Mouse (Mus musculus) kidney, embryonic 14.5 days (tissue): Measurements from ENCODE around the gene Cpsf6. TPM values are rescaled to one million over a fixed set of nuclear protein-coding genes. Genes with fewer than 3 reads are reported as not detected.

Source experiments
- ATAC-seq: fragments of 200-750 bp; cut with Nextera tagmentation; 2 replicates; pipeline ENCODE4 v1.8.0; 2017; ENCODE audit warnings: moderate number of reproducible peaks, mild to moderate bottlenecking, moderate TSS enrichment, moderate library complexity; ENCODE audit not compliant: low FRiP score, low TSS enrichment
- H3K27ac ChIP-seq: fragments of 300-500 bp; sonication (generic); 2 replicates; pipeline ENCODE4 v1.5.1; 2014; ENCODE audit warnings: low read depth, mild to moderate bottlenecking, low read length, moderate library complexity, mixed read lengths
- H3K27me3 ChIP-seq: fragments of 300-500 bp; sonication (generic); 2 replicates; pipeline ENCODE4 v1.6.1; 2014; ENCODE audit warnings: mild to moderate bottlenecking, low read length; ENCODE audit not compliant: control insufficient read depth, insufficient read depth
- H3K36me3 ChIP-seq: fragments of 300-500 bp; sonication (generic); 2 replicates; pipeline ENCODE4 v1.6.1; 2014; ENCODE audit warnings: low read length, mixed read lengths; ENCODE audit not compliant: control insufficient read depth, insufficient read depth
- H3K4me1 ChIP-seq: fragments of 300-500 bp; sonication (generic); 2 replicates; pipeline ENCODE4 v1.6.1; 2014; ENCODE audit warnings: low read length, mixed read lengths; ENCODE audit not compliant: control insufficient read depth, insufficient read depth
- H3K4me2 ChIP-seq: fragments of 300-500 bp; sonication (generic); replicated peaks from 2 replicates; pipeline ENCODE4 v1.6.1; 2014; ENCODE audit warnings: low read depth, mild to moderate bottlenecking, low read length
- H3K4me3 ChIP-seq: fragments of 300-500 bp; sonication (generic); 2 replicates; pipeline ENCODE4 v1.5.1; 2014; ENCODE audit warnings: mild to moderate bottlenecking, low read length
- H3K9ac ChIP-seq: fragments of 300-500 bp; sonication (generic); 2 replicates; pipeline ENCODE4 v1.6.1; 2014; ENCODE audit warnings: low read depth, mild to moderate bottlenecking, low read length, moderate library complexity
- H3K9me3 ChIP-seq: fragments of 300-500 bp; sonication (generic); 2 replicates; pipeline ENCODE4 v1.6.1; 2016; ENCODE audit warnings: low read length; ENCODE audit not compliant: control insufficient read depth
- WGBS: fragments of 180-500 bp; shearing (Covaris S2); extraction: QIAGEN DNeasy Blood & Tissue Kit; methylation state at CpG from one replicate; pipeline ENCODE4 v1.1.7; 2014; 5-methylcytosine and 5-hydroxymethylcytosine counted together
- polyA plus RNA-seq: library from polyadenylated mRNA; unstranded; fragments of >200 nt; fragmentation: Nextera tagmentation; extraction: Ambion mirVana; gene quantifications from 2 replicates; pipeline ENCODE4 v1.2.1, GENCODE M21; 2014

The Cpsf6 gene
- polyA plus RNA-seq, 1 experiment from 2014 or later = 208 TPM

DNA sequence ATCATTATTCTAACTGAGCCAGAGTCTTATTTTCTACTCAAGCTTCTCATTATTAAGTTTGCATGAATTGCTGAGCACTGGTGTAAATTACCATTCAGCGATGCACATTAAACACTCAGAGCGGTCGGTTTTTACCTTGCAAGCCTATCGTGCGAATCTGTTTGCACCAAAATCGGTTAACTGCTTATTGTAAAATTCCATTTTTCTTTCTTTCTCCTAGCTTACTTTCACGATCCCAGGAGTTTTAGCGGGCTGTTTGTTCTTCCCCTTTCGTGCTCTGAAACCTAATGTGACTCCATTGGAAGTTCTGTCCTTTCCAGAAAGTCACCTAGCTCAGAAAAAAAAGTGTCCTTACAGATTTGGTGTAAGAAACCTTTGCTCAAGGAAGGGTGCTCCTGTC is 36.3 kb upstream of the Cpsf6 start:
- no peaks in the 10 kb centered on the region for H3K9me3 ChIP-seq
- H3K27ac ChIP-seq = no peak overlapping the region
- no peak overlapping the region for H3K4me2 ChIP-seq
- no peaks in the 10 kb centered on the region for H3K36me3 ChIP-seq
- WGBS = 90% methylated on average over 9 of the region's 9 CpGs
- no peak overlapping the region for H3K4me3 ChIP-seq
- 0 out of 2 replicates have a peak, but pooled peaks cover 2% of the 10 kb centered on the region for H3K27me3 ChIP-seq
- no peak for ATAC-seq
- H3K9ac ChIP-seq = no peak overlapping the region
- 0 out of 2 replicates have a peak, but pooled peaks cover 10% of the 10 kb centered on the region for H3K4me1 ChIP-seq

- H3K9me3 ChIP-seq = no peaks in the 10 kb centered on the region
- no peak overlapping the region for H3K4me3 ChIP-seq
- ATAC-seq = no peak
- H3K27ac ChIP-seq = no peak overlapping the region
- 91% methylated on average over 6 of the region's 6 CpGs for WGBS
- 0 out of 2 replicates have a peak, but pooled peaks cover 10% of the 10 kb centered on the region for H3K4me1 ChIP-seq
- no peaks in the 10 kb centered on the region for H3K36me3 ChIP-seq
- H3K9ac ChIP-seq = no peak overlapping the region
- 0 out of 2 replicates have a peak, but pooled peaks cover 2% of the 10 kb centered on the region for H3K27me3 ChIP-seq
- H3K4me2 ChIP-seq = no peak overlapping the region
Measured at GRCm38 (mm10) chr10:117415364-117416057, 35.7 kb upstream of the Cpsf6 start.

- ATAC-seq = no peak
- Histone ChIP-seq H3K27me3 (0 out of 2 replicates have a peak, but pooled peaks cover 2% of the 10 kb centered on the region), H3K9ac (no peak overlapping the region), H3K4me2 (no peak overlapping the region), H3K9me3 (no peaks in the 10 kb centered on the region), H3K4me3 (no peak overlapping the region), H3K27ac (no peak overlapping the region), H3K4me1 (0 out of 2 replicates have a peak, but pooled peaks cover 10% of the 10 kb centered on the region), H3K36me3 (no peaks in the 10 kb centered on the region)
- 79% methylated on average over 1 of the region's 1 CpGs for WGBS
Measured at GRCm38 (mm10) chr10:117414726-117415125, 34.9 kb upstream of the Cpsf6 start.

DNA sequence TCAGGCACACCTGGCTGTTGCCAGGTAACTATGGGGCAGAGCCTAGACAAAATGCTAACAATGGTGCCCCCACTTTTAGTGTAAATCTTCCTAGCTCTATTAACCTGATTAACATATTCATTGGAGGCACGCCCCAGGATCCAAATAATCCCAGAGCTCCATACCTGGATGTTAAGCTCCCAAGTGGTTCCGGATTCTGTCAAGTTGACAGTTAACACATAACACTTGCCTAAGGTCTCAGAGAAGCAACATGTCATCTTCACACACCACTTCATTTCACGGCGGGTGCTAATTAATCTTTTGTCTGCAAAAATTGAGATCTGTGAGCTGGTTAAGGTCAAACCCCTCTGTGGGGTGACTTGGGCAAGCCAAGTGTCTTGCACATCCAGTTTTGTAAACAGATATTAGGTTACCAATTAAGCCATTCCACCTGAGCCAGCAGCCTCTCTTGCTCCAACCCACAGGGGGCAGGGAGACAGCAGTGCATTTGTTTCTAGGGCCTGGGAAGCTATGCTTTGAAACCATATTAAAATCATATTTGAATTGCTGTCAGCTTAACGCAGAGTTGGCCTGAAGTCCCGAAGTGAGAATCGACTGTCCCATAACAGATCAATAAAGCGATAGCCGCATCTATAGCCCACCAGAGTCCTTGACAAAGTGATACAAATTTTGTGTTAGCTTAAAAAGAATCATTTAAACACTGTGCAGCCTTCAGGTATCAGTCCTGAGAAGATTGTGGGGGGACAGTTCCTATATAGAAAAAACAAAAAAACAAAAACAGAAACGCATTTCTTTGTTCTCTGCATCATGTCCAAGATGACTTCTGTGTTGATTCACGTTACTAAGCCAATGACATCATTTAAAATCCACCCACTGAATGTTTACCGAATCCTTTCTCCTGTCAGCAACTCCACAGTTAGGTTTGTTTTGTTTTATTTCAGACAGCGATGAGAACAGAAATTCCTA is 34.0 kb upstream of the Cpsf6 start:
- no peak overlapping the region for H3K27ac ChIP-seq
- no peaks in the 10 kb centered on the region for H3K36me3 ChIP-seq
- H3K9me3 ChIP-seq = no peaks in the 10 kb centered on the region
- no peak overlapping the region for H3K9ac ChIP-seq
- no peak overlapping the region for H3K4me3 ChIP-seq
- no peak for ATAC-seq
- WGBS = 76% methylated on average over 13 of the region's 13 CpGs
- H3K27me3 ChIP-seq = 0 out of 2 replicates have a peak, but pooled peaks cover 2% of the 10 kb centered on the region
- H3K4me1 ChIP-seq = 0 out of 2 replicates have a peak, but pooled peaks cover 10% of the 10 kb centered on the region
- H3K4me2 ChIP-seq = no peak overlapping the region

DNA sequence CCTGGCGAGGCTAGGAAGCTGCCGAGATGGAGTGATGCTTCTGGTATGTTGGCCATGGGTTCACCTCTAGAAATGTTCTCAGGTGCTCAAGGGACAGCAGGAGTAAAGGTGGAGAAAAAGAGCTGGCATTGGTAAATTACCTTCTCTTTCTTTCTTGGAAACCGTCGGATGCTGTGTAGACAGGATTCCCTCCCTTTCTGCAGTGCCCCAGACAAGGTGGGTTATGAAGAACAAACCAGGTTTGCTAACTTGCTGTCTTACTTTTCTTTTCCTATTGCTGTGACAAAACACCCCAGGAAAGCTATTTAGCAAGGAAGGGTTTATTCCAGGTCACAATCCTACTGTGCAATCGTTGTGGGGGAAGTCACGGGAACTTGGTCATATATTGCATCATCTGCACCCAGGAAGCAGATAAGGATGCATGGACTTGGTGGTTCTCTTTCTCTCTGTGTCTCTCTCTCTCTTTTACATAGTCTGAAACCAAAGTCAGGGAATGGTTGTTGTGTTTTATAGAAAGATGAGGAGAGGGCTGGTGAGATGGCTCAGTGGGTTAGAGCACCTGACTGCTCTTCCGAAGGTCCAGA is 32.8 kb upstream of the Cpsf6 start:
- no peaks in the 10 kb centered on the region for H3K27me3 ChIP-seq
- no peak overlapping the region for H3K27ac ChIP-seq
- 0 out of 2 replicates have a peak, but pooled peaks cover 7% of the 10 kb centered on the region for H3K4me1 ChIP-seq
- WGBS = 73% methylated on average over 7 of the region's 7 CpGs
- H3K9me3 ChIP-seq = no peaks in the 10 kb centered on the region
- H3K36me3 ChIP-seq = no peaks in the 10 kb centered on the region
- no peak overlapping the region for H3K9ac ChIP-seq
- no peak overlapping the region for H3K4me3 ChIP-seq
- no peak overlapping the region for H3K4me2 ChIP-seq
- no peak for ATAC-seq

- no peak overlapping the region for H3K4me2 ChIP-seq
- no peak for ATAC-seq
- H3K9me3 ChIP-seq = no peaks in the 10 kb centered on the region
- no peak overlapping the region for H3K27ac ChIP-seq
- H3K36me3 ChIP-seq = no peaks in the 10 kb centered on the region
- 0 out of 2 replicates have a peak, but pooled peaks cover 4% of the 10 kb centered on the region for H3K4me1 ChIP-seq
- H3K27me3 ChIP-seq = no peaks in the 10 kb centered on the region
- no peak overlapping the region for H3K4me3 ChIP-seq
- WGBS = 35% methylated on average over 16 of the region's 16 CpGs
- H3K9ac ChIP-seq = no peak overlapping the region
Measured at GRCm38 (mm10) chr10:117411716-117412473, 32.1 kb upstream of the Cpsf6 start.

DNA sequence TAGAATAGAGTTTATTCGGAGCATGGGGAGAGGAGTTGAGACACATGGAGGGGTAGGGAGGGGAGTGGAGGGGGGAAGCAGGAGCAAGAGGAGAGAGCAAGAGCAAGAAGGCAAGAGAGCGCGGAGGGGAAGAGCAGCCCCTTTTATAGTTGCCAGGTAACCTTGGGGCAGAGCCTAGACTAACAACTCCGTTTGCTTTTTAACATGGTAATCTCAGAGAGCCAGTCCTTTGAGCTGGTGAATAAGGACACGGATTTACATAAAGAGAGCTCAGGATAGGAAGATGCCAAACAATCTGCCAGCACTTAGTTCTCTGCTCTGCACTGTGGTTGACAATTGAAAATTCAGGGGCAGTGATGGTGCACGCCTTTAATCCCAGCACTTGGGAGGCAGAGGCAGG is 31.3 kb upstream of the Cpsf6 start:
- 0 out of 2 replicates have a peak, but pooled peaks cover 4% of the 10 kb centered on the region for H3K4me1 ChIP-seq
- 67% methylated on average over 6 of the region's 6 CpGs for WGBS
- H3K9me3 ChIP-seq = no peaks in the 10 kb centered on the region
- no peaks in the 10 kb centered on the region for H3K36me3 ChIP-seq
- no peak overlapping the region for H3K27ac ChIP-seq
- ATAC-seq = no peak
- no peak overlapping the region for H3K9ac ChIP-seq
- H3K27me3 ChIP-seq = no peaks in the 10 kb centered on the region
- no peak overlapping the region for H3K4me3 ChIP-seq
- H3K4me2 ChIP-seq = no peak overlapping the region

GRCm38 (mm10) chr10:117410481-117411048 is 30.8 kb upstream of the Cpsf6 start:
- Histone ChIP-seq H3K4me1 (0 out of 2 replicates have a peak, but pooled peaks cover 4% of the 10 kb centered on the region), H3K36me3 (no peaks in the 10 kb centered on the region), H3K4me2 (no peak overlapping the region), H3K27ac (no peak overlapping the region), H3K27me3 (no peaks in the 10 kb centered on the region), H3K9ac (no peak overlapping the region), H3K4me3 (no peak overlapping the region), H3K9me3 (no peaks in the 10 kb centered on the region)
- WGBS = 88% methylated on average over 6 of the region's 6 CpGs
- ATAC-seq = no peak
